Mouse (Mus musculus): Measurements from ENCODE around the gene Colgalt1.

The Colgalt1 gene

GRCm38 (mm10) chr8:71670621-71671548 lies 60.1 kb downstream of the Colgalt1 start:
- Histone ChIP-seq H3K4me1 (replicated peaks; ENCODE audit: low read depth, low read length) (peaks cover 84% of the 10 kb centered on the region), H3K9me3 (ENCODE audit: low read length) (no peaks in the 10 kb centered on the region), H3K27me3 (ENCODE audit: insufficient read depth, low read length) (no peaks in the 10 kb centered on the region), H3K36me3 (ENCODE audit: insufficient read depth, low read length) (no peaks in the 10 kb centered on the region), H3K4me3 (replicated peaks; ENCODE audit: low read length) (peak overlapping the region; percentile 96)
- TF ChIP-seq CTCF (conservative IDR thresholded peaks at IDR 0.05; ENCODE audit: low read length), result no peak
- TF ChIP-seq POU5F1 (IDR thresholded peaks at IDR 0.05; ENCODE audit: borderline replicate concordance, low read length), result no peak
- TF ChIP-seq NANOG (IDR thresholded peaks at IDR 0.05; ENCODE audit: borderline replicate concordance, low read length), result no peak

GRCm38 (mm10) chr8:71671549-71671965 lies 60.8 kb downstream of the Colgalt1 start, which contains the start of gene Unc13a:
Unc13a (minus strand) TSS chr8:71671757.
- TF ChIP-seq NANOG (IDR thresholded peaks at IDR 0.05; ENCODE audit: borderline replicate concordance, low read length) (no peak), CTCF (conservative IDR thresholded peaks at IDR 0.05; ENCODE audit: low read length) (no peak), POU5F1 (IDR thresholded peaks at IDR 0.05; ENCODE audit: borderline replicate concordance, low read length) (no peak)
- no peaks in the 10 kb centered on the region for H3K9me3 ChIP-seq (ENCODE audit: low read length)
- no peaks in the 10 kb centered on the region for H3K36me3 ChIP-seq (ENCODE audit: insufficient read depth, low read length)
- H3K4me3 ChIP-seq (replicated peaks; ENCODE audit: low read length), result peak within 1 kb of the TSS; percentile 96
- H3K27me3 ChIP-seq (ENCODE audit: insufficient read depth, low read length), result no peaks in the 10 kb centered on the region
- peaks cover 78% of the 10 kb centered on the region for H3K4me1 ChIP-seq (replicated peaks; ENCODE audit: low read depth, low read length)

DNA sequence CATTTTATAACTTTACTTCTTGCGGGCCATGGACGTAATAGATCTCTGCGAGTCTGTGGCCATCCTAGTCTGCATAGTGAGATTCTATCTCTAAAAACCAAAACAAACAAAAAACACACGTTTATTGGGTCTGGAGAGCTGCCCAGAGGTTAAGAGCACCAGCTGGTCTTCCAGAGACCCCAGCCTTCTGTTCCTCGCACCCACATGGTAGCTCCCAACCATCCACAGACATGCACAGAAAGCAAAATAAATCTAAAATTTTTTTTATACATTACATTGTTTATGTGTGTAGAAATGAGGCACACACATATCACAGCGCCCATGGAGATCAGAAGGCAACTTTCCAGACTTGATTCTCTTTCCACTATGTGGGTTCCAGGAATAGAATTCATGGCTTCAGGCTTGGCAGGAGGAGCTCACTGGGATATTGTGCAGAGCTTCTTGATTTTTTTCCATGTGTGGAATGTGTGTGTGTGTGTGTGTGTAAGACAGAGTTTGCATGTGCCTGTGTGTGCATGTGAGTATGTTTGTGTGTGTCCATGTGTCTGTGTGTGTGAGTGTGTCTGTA lies 61.5 kb downstream of the Colgalt1 start:
- Histone ChIP-seq H3K4me1 (replicated peaks; ENCODE audit: low read depth, low read length) (peaks cover 78% of the 10 kb centered on the region), H3K36me3 (ENCODE audit: insufficient read depth, low read length) (no peaks in the 10 kb centered on the region), H3K9me3 (ENCODE audit: low read length) (no peaks in the 10 kb centered on the region), H3K27me3 (ENCODE audit: insufficient read depth, low read length) (no peaks in the 10 kb centered on the region), H3K4me3 (replicated peaks; ENCODE audit: low read length) (peak overlapping the region; percentile 96)
- TF ChIP-seq NANOG (IDR thresholded peaks at IDR 0.05; ENCODE audit: borderline replicate concordance, low read length), result no peak
- TF ChIP-seq CTCF (conservative IDR thresholded peaks at IDR 0.05; ENCODE audit: low read length), result no peak
- no peak for TF ChIP-seq POU5F1 (IDR thresholded peaks at IDR 0.05; ENCODE audit: borderline replicate concordance, low read length)

DNA sequence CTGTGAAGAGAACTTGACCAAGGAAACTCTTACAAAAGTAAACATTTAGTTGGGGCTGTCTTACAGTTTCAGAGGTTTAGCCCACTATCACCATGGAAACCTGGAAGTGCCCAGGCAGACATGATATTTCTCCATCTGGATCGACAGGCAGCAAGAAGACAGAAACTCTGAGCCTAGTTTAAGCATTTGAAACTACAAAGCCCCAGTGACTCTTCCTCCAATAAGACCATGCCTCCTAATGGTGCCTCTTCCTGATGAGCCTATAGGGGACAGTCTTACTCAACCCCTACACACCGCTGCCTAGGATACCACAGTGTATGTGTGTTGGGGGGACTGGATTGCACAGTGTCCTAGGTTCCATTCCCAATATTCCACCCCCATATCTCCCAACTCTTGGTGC lies 63.3 kb downstream of the Colgalt1 start:
- H3K27me3 ChIP-seq (ENCODE audit: insufficient read depth, low read length), result peaks cover 3% of the 10 kb centered on the region; the same call in 1 of the 2 replicates
- no peak overlapping the region for H3K4me3 ChIP-seq (replicated peaks; ENCODE audit: low read length)
- H3K36me3 ChIP-seq (ENCODE audit: insufficient read depth, low read length), result peaks cover 9% of the 10 kb centered on the region
- TF ChIP-seq POU5F1 (IDR thresholded peaks at IDR 0.05; ENCODE audit: borderline replicate concordance, low read length) (no peak), NANOG (IDR thresholded peaks at IDR 0.05; ENCODE audit: borderline replicate concordance, low read length) (no peak), CTCF (conservative IDR thresholded peaks at IDR 0.05; ENCODE audit: low read length) (no peak)
- H3K4me1 ChIP-seq (replicated peaks; ENCODE audit: low read depth, low read length), result peaks cover 78% of the 10 kb centered on the region
- H3K9me3 ChIP-seq (ENCODE audit: low read length), result no peaks in the 10 kb centered on the region
